Mouse (Mus musculus): ENCODE measurements around the gene Gm21915. TPM values are rescaled to one million over a fixed set of nuclear protein-coding genes. Genes with fewer than 3 reads are reported as not detected.

The Gm21915 gene
- polyA plus RNA-seq (2017; shearing (Covaris generic)), result not detected

DNA sequence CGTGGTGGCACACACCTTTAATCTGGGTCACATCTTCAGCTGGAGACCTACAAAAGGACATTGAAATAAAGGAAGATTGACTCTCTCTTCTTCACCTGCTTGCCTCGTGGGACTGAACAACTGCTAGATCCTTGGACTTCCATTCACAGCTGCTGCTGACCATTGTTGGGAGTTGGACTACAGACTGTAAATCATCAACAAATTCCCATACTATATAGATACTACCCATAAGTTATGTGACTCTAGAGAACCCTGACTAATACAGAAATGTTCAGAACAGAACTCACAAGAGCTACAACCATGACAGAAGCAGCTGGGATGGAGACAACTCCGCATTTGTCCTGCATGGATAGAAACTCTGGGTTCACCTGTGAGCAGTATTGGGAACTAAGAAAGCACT, at the start of gene Gm21915:
Gene Gm21915 (plus strand): TSS at position 301 of the 400 bp plus-strand sequence.

DNA sequence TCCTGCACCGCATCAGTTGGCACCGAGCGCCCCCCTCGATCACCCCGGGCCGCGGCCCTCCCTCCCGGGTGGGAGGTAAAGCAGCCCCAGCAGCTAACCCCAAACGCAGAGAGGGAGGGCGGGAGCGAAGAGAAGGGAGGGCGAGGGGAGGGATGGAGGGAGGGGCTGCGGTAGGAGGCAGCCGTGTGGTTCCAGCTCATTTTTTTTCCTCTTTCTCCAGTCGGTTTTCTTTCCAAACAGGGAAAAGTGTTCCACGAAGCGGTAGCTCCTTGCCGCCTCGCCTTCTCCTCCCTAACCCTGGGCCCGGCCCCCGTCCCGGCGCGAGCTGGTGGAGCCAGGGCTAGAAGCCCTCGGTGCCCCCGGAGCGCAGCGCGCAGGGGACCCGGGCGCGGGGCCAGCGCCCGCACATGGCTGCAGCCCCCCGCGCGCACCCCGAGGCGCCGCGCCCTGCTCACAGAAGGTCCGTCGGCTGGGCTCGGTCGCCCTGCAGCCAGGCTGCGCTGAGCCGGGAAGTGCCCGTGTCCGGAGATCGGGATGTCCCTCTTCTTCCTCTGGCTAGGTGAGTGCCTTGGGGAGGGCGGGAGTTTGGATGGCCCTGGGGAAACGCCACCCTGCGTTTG, 15.5 kb downstream of the Gm21915 start, which contains the start of gene Clmp:
Gene Clmp (plus strand): TSS at position 162 of the 620 bp plus-strand sequence.

Other genes with a start within 250 kb of the Gm21915 start
- gene Gramd1b, start 139.2 kb upstream of the Gm21915 start, polyA plus RNA-seq (2017; shearing (Covaris generic)), result 101 TPM
- not detected for gene Clmp, start 15.3 kb downstream of the Gm21915 start, polyA plus RNA-seq (2017; shearing (Covaris generic))
- 4,622 TPM for gene Hspa8, start 130.4 kb downstream of the Gm21915 start, polyA plus RNA-seq (2017; shearing (Covaris generic))
- not detected for gene Bsx, start 203.5 kb downstream of the Gm21915 start, polyA plus RNA-seq (2017; shearing (Covaris generic))